Mouse (Mus musculus) brain, embryonic 14.5 days (tissue): ENCODE results near the gene Rnf220. TPM values are rescaled to one million over a fixed set of nuclear protein-coding genes. Genes with fewer than 3 reads are reported as not detected.
A peak's percentile ranks its signal among the peaks of the same experiment; 100 is the strongest.

Experiments used
- DNase-seq: peaks from one replicate; pipeline ENCODE4 v3.0.0-alpha.2; 2011; ENCODE audit warnings: low read depth
- CTCF ChIP-seq: fragments of 200-500 bp; IDR thresholded peaks from 2 replicates; pipeline ENCODE4 v1.5.1; 2012; ENCODE audit warnings: inconsistent platforms, mild to moderate bottlenecking, moderate library complexity, borderline replicate concordance; ENCODE audit not compliant: insufficient read depth, insufficient read length; ENCODE audit errors: extremely low read depth
- POLR2A ChIP-seq: fragments of 200-500 bp; IDR thresholded peaks from 2 replicates; pipeline ENCODE4 v1.6.1; 2012; ENCODE audit warnings: mild to moderate bottlenecking, inconsistent platforms, borderline replicate concordance; ENCODE audit not compliant: poor library complexity, insufficient read depth, insufficient read length, severe bottlenecking; ENCODE audit errors: extremely low read depth
- polyA plus RNA-seq: library from polyadenylated mRNA; depleted of rRNA; stranded (reverse); fragments of >200 nt; gene quantifications from 2 replicates; pipeline ENCODE4 v1.2.3, GENCODE M21; 2012

Gene Rnf220
- polyA plus RNA-seq, 1 experiment, result 183 TPM

DNA sequence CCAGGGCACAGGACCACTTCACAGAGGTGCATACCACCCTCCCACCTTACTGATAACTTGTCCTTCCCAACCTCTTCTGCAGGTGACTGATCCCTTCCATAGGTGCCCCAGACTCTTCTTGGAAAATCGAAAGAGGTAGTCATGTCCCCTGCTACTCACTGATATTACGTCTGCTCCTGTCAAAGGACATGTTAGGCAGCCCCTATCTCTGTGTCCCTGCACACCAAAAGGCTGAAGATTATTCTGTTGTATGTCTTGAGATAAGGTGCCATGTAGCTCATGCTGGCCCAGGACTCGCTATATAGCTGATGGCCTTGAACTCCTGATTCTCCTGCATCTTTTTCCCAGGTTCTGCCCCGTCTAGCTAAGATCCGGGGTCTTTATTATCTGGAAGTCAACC, 29.1 kb upstream of the Rnf220 start:
- DNase-seq, result no peak
- TF ChIP-seq POLR2A, result no peak
- no peak for TF ChIP-seq CTCF

DNA sequence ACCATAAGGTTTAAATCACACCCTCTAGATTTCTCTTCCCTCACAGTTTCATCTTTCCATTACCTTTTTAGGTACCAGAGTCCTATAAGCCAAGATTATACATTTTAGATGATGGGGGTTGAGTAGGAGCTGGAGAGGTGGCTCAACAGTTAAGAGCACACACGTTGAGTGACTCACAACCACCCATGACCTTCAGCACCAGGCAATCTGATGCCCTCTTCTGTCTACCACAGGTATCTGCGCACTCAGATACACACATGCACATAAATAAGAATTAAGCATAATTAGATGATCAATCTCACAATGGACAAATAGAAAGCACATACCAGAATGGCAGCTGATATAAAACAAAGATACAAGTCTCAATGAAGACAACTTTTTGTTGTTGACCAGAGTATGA, 24.5 kb upstream of the Rnf220 start:
- no peak for DNase-seq

DNA sequence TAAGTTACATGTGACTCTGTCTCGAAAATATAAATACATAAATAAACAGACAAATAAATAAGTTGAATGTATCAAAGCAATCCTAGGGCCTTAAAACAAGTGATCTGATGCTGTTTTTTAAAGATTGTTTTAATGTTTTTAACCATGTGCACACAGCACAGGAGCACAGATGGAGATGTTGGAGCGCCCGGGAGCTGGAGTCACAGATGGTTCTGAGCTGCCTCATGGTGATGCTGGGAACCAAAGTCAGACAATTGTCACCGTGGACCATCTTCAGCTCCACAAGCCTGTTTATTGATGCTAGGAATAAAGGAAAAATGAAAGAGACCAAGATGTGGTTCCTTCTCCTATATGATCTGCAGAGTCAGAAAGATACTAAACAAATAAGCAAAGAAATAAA, 21.4 kb upstream of the Rnf220 start:
- TF ChIP-seq CTCF (no peak), POLR2A (no peak)
- DNase-seq, result peak; percentile 17

More for the DNA sequence above, 24.5 kb upstream of the Rnf220 start:
- no peak; the same call in 1 of the 2 replicates for TF ChIP-seq CTCF
- no peak for TF ChIP-seq POLR2A

DNA sequence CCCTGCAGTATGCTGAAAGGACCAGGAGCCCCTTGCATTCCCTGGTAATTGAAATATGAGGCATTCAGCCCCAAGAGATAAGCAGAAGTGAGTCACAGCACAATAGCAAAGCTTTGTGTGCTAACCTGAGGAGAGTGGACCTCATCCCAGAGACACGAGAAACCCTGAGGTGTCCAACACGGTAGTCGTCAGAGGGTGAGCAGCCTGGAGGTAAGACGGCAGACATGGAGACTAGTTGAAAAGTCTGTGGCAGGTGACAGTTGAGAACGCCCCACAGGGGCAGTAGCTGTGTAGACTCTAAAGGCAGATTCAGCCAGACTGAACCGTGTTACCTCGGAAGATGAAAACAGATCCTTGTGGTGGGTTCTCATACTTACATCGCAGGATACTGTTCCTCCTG, 2.2 kb upstream of the Rnf220 start:
- TF ChIP-seq POLR2A, result no peak
- no peak for TF ChIP-seq CTCF
- no peak for DNase-seq

DNA sequence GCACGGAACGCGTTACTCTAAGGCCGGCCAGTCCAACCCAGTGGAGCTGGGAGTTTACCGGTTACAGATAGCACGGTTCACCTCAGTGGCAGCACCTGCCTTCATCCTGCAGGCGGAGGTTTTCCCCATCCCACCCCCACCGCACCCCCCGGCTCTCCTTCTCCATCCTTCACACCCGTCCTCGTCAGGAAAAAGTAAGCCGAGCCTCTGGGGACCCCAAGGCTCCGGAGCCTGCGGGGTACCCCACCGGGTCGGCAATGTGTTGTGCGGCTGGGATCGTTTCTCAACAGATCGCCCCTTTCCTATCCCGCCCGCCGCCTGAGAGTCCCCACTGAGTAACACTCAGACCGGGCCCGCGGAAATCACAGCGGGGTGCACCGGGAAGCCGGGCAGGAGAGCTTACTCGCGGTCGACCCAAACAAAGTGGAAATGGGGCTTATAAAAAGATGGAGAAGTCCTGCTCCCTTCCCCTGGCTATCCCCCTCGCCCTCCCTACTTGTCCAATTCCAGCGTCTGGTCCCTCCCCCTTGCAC, 917 bp downstream of the Rnf220 start:
- TF ChIP-seq CTCF (no peak), POLR2A (no peak)
- peak; percentile 39 for DNase-seq

DNA sequence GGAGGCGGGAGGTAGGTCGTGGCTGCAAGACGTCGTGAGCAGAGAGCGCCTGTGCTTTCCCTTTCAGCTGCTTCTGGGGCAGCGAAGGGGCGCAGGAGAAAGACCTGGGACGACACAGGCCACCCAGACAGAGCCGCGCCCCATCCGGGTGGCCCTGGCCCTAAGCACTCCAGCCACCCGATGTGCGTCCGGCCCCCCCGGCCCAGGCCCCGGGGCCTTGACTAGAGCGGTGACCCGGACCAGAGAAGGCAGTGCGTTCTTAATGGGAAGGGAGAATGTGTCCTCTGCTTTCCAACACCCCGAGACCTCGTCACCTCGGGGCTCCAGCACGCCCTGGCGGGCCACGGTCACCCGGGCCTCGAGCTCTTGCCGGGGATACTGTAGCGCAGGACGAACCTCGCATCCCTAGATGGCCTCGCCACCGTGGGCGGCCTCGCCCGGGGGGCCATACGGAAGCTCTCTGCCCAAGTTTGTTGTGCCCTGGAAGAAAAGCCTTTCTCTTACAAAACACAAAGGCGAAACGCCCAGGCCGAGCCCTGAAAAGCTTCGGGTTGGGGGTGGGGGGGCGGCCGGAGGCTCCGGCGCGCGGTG, 1.8 kb downstream of the Rnf220 start:
- no peak for TF ChIP-seq CTCF
- TF ChIP-seq POLR2A, result no peak
- DNase-seq, result peak; percentile 49

DNA sequence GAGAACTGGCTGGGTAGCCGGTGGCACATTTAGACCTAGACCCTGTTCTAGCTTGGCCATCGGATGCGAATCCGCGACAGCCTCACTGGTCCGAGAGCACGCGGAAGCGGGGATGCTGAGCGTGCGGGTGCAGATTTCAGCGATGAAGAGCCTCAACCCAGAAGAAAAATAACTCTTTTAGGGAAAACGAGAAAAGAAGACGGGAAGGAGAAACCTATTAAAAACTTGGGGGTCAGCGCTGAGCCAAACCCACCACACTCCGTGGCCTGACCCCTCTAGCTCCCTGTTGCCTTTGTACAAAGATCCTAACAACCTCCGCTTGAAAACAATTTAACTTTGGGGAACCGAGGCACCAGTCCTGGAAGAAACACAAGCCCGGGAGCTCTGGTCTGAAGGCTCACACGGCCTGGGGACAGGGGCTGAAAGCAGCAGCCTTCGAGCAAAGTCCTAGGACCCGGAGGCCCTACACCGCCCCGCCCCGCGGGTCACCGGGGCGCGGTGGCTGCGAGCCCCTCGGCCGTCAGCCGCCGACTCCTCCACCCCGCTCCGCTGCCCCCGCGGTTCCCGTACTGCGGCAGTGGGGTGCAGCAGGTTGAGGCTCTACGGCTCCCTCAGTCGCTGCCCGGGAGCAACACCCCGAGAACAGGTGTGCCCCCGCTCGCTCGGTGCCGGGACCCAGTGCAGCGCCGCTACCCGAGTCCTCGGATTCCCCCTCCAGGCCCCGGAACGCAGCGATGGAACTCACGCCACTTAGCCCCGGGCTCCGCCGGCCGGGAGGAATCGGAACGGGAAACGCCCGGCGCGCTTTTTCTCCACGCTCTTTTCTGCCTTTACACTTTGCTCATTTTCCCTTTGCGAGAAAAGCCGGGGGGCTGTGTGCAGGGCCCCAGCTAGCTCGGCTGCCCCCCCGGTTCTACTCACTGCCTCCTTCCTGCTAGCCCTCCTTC, 2.7 kb downstream of the Rnf220 start:
- no peak for TF ChIP-seq CTCF
- peak; percentile 51 for DNase-seq

DNA sequence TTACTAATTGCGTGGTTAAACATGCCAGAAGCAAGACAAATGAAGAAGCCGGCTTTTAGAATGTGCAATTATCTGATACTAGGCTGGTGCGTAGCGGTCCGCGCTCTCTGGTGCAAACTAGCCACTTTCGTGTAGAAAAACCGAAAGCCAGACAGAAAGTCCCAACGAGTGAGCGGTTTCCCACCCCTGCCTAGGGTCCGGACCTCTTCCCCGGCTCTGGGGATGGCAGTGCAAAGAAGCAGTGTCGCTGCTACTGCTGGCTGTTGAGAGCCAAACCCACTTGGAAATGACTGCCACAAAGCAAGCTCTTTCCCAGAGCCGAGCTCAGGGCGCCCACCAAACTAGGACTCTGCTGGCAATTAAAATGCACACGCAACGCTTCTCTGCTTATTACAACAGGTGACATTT, 3.7 kb downstream of the Rnf220 start:
- peak; percentile 70 for DNase-seq
- TF ChIP-seq POLR2A (no peak), CTCF (no peak)

DNA sequence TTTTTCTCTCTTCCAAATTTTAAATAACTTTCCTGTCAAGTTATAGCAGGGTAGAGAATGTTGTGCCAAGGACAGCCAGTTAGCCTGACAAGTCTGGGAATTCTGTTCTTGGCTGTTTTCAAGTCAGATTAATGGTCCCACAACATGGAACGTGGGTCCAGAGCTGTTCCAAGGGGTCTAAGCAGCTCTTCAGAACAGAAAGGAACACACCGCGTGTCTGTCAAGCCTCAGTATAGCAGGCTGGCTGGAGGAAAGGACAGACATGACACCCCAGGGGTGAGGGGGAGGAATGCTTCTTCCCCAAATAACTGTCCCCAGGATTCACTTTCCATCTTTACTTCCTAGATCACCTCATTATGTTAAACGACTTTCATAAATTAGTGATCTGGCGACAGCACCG, 5.0 kb downstream of the Rnf220 start:
- TF ChIP-seq CTCF (no peak), POLR2A (no peak)
- no peak for DNase-seq

DNA sequence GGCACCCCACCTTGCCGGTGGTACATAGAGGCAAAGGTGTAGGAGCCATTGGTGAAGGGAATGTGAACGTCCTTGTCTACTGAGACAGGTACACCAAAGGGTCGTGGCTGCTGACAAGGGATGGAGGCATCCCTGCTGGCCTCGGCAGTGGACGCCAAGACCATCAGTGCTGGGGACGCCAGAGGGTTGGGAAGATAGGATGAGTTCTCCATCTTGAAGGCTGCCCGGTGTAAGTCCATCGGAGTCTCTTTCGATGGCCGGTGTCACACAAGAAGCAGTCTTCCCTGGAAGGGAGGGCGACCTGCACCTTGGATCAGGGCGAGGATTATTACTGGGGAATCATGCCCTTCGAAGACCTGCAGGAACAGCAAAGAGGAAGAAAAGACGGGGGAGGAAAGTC, 6.9 kb downstream of the Rnf220 start:
- TF ChIP-seq POLR2A, result no peak
- TF ChIP-seq CTCF, result no peak
- no peak for DNase-seq

DNA sequence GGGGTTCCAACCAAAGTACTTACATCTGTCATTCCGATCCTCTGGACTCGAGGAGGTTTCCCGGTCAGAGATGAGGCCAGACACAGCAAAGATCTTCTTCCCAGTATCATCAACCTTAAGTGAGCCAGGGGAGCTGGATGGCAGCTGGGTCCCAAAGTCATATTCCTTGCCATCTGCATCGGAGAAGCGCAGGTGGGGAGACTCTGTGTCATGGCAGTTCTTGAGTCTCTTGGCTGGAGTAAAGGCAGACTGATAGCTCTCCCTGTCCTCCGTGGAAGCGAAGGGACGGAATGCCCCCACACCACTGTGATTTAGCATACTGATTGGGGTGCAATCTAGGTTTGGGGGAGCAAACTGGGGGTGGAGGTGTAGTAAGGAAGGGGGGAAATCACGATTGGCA, 7.3 kb downstream of the Rnf220 start:
- DNase-seq, result no peak
- TF ChIP-seq POLR2A, result no peak
- TF ChIP-seq CTCF, result no peak

DNA sequence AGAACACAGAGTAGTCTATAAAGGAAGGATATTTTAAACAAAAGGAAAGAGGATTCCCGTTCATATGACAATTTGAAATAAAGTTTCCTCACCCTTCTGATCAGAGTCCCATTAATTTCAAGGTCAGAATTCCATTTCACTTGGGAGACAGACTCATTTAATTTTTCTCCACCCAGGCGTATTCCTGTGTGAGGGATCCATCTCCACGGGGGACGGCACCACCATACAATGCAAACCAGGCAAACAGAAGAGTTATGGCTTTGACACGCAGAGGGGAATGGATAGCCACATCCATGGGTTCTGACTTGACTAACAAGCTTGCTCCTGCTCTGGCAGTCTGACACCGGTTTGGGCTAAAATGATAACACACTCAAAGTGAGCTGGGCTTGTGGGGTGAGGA, 9.4 kb downstream of the Rnf220 start:
- TF ChIP-seq CTCF (no peak), POLR2A (no peak)
- DNase-seq, result no peak

DNA sequence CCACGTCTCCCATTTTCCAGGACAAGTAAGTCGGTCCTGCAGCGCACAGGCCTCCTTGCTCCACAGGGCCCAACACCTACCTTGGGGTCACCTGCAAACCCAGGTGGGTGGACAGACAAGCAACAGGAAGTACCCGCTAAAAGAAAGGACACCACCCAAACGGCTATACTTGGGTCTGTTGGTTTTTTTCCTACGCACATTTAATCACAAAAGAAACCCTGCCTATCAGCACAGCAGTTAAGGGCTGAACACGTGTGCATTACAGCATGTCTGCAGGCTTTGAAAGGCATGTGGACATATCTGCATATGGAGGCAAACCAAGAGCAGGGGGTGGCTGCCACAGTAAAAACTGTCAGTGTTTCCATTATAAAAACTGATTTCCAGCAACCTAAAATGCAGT, 10.7 kb downstream of the Rnf220 start:
- TF ChIP-seq CTCF (no peak), POLR2A (no peak)
- DNase-seq, result no peak
